Mouse (Mus musculus): Measurements from ENCODE around the gene Vhl.

GRCm38 (mm10) chr6:113643967-113644366 is 20.2 kb downstream of the Vhl start:
- TF ChIP-seq SMC3 (IDR thresholded peaks at IDR 0.05; ENCODE audit: low read depth, low read length) (no peak), RAD21 (IDR thresholded peaks at IDR 0.05; ENCODE audit: low read depth, low read length) (no peak)

All from MEL (cell line).